Mouse (Mus musculus): Measurements from ENCODE around the gene Ube2f. TPM values are rescaled to one million over a fixed set of nuclear protein-coding genes. Genes with fewer than 3 reads are reported as not detected.

The Ube2f gene
- total RNA-seq, 2 experiments from 2014 or later = 49.6 to 55.2 TPM

DNA sequence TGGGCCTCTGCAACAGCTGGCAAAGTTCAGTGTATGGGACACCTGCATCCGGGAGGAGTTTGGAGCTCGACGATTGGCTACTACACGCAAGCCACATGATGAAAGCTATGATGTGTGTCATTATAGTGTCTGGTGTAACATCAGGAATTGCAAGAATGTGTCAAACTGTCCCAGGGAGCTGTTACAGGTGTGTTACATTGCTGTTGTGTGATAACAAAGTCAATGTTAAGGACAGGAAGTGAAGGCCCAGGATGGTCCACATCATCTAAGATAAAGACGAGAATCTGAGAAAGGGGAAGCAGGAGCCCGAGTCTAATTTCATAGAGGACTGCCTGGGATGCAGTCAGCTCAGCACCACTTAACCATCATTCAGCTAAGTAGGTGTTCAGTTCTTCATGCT lies 45.4 kb downstream of the Ube2f start:
- DNase-seq (ENCODE audit: low spot score in 2 of 2) = no peak

DNA sequence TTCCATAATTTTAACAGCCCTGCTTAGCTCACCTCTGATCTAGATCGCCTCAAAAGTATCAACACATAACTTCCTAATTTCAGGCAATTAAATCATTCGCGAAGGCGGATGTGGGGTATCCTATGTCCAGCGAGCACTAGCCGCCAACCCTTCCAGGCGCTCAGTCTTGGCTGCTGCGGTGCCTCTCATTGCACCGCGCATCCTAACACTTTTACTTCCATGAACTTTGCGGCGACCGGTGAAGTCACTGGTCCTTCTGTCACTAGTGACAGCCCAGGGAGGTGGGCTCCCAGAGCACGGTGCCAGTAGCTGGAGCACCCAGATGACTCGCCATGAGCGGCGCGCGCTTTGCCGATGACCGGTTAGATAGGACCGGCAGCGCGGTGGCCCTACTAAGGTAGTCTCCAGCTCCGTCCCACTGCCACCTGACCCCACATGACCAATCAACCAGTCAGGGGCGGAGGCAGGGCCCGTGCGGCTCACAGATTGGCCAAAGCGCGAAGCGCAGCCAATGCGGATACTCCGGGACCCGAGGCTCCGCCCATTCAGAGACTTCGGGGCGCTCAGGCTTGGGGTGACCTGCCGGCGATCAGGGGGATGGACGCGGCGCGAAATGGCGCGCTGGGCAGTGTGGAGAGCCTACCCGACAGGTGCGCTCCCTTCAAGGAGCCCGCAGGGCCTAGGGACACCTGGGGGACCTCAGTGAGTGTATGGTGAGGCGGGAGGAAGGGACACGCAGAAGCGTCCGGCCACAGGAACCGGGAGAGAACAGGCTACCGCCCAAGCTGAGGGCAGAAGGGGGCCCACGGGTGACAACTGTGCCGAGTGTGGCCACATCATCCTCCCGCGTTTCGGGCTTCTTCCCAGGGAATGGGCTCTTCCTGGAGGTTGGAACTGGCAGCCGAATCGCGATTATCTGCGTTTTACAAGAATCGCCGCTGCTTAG lies 48.0 kb downstream of the Ube2f start, which contains the start of gene Scly:
Gene Scly (plus strand): TSS at position 540 of the 946 bp plus-strand sequence.
- peak; percentile 90 to 94 for DNase-seq (ENCODE audit: low spot score in 2 of 2)

DNA sequence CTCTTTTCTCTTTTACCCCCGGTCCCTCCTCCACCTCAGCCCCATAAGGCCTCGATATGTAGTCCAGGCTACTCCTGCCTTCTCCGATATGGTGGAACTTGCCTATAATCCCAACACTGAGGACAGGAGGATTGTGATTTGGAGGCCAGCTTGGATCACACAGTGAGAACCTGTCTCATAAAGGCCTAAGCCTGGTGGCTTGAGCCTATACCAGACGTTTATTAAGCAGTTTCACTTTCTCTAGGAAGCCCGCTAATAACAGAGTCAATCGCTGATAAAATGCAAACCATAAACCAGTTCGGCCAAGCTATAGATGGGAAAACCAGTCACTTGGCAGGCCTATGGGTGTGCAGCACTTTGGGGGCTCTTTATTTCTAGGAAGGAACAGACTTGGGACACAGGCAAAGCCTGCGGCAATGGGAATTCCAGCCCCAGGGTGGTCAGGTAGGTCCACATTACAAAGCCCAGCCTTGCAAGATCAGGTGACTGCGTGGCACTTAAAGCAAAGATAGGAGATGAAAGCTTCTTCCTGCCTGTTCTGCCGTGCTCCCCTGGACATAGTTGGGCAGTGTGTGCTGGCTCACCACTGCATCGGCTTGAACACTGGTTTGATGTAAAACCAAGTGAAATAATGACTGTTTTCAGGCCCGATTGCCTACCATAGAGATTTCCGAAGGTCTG lies 49.1 kb downstream of the Ube2f start:
- no peak for DNase-seq (ENCODE audit: low spot score in 2 of 2)

DNA sequence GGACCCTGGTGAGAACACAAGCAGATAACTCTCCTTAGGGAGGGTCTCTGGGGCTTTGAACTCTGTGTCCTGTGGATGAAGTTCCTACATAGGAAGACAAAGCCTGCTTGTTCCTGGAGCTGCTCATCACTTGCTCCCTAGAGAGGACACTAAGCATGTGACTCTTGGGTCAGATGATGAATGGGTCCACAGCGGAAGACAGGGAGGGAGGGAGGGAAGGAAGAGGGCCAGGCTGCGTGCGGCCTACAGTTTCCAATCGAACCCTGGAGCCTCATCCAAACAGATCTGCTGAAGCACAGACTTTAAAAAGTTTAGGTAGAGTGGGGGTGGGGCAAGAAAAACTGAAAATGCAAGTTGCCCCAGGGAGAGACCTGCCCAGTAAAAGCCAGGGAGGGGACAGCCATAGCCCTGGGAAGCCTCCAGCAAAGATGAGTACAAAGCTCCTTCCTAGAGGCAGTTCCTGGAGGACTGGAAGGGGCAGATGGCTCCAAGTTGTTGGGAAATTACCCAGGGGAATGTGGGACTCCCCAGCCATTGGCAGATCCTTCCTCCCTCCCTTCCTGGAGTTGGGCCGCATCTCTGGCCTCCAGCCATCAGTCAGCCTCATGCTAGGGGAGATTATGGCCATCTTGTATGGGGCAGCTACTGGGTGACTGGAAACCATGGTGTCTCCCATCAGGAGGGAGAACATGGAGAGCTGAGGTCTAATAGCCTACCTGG lies 49.8 kb downstream of the Ube2f start:
- no peak for DNase-seq (ENCODE audit: low spot score in 2 of 2)

DNA sequence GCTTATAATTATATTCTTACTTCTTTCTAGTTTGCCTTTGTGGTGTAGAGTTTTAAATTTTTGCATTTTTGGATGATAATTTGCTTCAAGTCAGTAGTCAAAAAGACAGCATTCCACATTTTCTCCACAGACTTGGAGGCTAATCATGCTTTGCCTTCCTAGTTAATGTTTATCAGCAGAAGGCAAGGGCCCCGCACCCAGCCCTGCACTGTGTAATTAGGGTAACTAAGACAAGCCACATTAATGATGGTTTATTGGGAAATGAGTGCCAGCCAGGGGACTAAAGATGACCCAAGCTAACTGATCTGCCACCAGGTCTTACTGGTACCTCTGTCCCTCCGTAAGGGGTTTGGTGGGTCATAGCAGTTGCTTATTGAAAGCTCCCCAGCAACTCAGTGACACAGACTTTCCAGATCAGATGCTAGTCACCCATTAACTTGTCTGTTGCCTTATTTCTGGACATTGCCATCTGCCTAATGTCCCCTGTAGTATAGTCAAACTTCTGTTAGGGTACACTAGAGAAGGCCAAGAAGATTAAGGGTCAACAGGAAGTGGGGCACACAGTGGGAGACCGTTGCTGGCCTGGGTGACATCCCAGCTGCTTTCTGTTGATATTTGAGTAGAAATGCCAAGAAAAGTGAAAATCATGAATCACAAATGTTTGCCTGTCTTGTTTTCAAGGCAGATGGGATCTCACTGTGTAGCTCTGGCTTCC lies 51.3 kb downstream of the Ube2f start:
- DNase-seq (ENCODE audit: low spot score in 2 of 2) = no peak

DNA sequence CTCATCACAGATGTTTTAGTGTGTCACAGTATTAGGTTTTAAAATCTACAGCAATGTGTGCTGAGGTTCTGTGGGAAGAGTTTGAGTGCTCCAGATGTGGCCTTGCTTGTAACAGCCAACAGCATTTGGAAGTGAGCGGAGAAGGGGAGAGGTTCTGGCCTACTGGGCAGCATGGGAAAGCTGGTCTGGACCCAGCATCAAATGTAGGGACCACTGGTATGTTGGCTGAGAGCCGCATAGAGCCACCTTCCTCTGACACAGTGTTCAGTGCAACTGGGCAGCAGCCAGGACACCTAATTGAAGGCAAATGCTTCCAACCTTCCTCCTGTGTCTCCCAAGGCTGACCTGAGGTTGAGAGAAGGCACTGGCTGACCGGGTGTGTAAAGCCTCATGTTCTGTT lies 51.9 kb downstream of the Ube2f start:
- no peak for DNase-seq (ENCODE audit: low spot score in 2 of 2)

DNA sequence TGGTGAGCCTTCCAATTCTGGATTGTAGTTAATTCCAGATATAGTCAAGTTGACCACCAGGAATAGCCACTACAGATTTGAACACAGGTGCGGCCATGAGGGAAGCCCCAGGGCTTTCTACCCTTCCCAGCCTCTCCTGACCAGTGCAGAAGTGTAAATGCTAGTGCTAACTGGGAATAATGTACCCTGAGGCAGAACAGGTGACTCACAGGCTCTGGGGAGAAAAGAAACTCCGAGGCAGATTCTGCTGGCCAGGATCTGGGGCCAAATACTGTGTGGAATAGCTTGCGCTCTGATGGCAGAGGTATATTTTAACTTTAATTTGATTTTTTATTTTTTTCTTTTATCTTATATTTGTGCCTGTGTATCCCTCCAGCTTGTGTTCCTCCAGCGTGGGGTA lies 54.5 kb downstream of the Ube2f start:
- no peak for DNase-seq (ENCODE audit: low spot score in 2 of 2)

DNA sequence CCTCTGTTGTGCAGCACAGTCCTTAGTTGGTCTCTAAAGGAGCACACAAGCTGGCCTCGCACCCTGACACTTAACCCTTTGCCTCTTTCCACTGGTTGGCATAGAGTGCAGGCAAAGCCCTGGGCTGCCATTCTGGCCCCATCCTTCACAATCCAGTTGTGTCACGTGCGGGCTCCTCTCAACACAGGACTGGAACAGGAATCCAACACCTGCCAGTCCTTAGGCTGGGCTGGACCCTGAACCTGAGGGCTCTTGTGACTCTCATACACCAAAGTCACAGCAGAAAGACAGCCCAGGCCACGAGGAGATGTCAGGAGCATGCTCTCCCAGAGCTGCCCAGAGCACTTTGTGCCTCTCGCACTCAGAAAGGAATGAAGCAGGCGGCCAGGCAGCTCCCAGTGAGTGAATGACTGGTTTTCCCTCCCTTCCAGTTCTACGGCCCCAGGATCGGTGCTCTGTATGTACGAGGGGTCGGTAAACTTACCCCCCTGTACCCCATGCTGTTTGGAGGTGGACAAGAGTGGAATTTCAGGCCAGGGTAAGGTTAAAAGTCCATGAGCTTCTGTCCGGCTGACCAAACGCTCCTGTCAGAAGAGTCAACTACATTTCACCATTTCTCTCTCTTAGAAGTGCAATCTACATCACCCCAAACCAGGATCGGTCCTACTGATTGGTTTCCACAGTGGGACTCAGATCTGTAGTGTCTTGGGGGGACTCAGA lies 59.4 kb downstream of the Ube2f start:
- DNase-seq (ENCODE audit: low spot score in 2 of 2) = no peak

DNA sequence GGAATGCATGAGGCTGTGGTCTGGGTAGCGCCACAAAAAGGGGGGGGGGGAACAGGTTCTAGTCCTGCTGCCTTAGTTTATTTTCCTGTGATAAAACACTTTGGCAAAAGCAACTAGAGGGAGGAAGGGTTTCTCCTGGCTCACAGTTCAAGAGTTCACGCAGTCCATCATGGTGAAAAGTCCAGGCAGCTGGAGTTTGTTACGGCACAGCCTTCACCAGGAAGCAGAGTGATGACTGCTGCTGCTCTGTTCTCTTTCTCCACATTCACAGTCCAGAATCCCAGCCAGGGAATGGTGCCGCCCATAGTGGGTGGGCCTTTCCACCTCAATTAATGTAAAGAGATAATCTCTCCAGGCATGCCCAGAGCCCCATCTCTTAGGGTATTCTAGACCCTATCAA lies 62.2 kb downstream of the Ube2f start:
- DNase-seq (ENCODE audit: low spot score in 2 of 2) = no peak

DNA sequence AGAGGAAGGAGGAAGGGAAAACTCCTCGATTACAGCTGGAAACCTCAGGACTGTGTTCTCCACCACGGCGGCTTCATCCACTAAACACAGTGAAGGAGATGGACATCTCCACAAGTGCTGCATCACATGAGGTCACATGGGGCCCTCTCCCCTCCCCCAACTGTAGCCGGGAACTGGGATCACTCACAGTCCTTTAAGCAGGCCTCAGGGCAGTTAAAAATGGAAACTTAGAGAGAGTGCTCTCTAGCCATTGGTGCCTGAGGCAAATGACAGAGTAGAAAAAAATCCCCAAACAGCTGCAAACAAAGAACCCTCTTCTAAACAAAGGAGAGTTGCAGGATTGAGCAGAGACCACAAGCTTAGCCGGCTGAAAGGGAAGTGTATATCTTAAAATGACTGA lies 63.1 kb downstream of the Ube2f start:
- DNase-seq (ENCODE audit: low spot score in 2 of 2) = no peak

DNA sequence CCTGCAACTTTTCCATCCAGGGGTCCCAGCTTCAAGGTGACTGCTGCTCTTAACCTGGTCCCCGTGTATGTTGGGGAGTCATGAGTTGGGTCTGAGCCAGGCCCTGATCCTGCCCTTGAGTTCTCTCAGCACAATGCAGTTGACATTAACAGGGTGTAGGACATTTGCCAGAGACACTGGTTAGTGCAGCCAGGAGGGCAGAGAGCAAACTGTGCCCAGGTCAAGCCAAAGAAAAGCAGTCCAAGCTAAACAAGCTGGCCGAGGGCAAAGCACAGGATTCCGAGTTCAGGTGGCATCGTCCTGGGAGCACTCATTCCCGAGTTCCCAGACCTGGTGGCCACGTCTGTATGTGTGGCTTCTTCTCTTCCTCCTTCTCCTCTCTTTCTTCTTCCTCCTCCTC lies 67.6 kb downstream of the Ube2f start:
- no peak for DNase-seq (ENCODE audit: low spot score in 2 of 2)

DNA sequence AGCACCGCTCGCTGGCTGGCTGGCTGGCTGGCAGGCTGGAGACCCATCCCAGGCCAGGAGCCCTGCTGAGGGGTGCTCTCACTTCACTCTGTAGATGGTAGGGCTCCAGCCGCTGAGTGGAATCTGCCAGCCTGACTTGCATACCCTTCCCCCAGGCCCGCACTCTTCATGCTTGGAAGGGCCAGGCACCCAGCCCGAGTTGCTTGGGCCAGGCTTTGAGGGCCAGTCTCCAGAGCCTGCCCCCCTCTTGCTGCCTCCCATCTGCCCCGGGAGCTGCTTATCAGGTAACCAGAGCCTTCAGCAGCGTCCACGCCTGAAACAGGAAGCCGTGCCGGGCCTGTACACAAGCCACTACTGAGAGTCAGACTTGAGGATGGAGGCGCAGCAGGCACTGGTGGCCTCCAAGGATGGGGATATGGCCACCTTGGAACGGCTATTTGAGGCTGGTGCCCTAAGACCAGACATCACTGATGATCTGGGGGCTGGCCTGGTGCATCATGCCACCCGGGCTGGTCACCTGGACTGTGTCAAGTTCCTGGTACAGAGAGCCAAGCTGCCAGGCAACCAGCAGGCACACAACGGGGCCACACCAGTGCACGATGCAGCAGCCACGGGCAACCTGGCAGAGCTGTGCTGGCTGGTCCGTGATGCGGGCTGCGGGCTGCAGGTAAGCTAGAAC lies 71.8 kb downstream of the Ube2f start, which contains the start of gene Espnl:
Gene Espnl (plus strand): TSS at position 316 of the 679 bp plus-strand sequence.
- peak in 1 of 2 experiments; percentile 42 for DNase-seq (ENCODE audit: low spot score in 2 of 2)

DNA sequence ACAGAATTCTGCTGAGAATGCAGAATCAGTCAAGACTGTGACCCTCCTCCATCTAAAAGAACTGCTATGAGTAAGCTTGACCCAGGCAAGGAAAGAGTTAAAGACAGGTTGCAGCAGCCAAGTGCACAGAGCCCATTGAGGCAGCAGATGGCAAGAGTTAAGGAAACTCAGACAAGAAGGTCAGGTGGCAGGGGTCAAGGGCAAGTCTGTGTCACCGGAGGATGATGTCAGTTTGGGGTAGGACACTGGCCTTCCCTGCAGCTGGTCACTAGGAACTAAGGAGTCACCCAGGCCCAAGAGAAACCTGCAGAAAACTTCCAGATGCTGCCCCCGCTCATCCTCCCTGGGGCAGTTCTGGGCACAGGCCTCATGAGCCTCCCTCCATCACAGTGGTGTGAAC lies 74.5 kb downstream of the Ube2f start:
- DNase-seq (ENCODE audit: low spot score in 2 of 2) = no peak

DNA sequence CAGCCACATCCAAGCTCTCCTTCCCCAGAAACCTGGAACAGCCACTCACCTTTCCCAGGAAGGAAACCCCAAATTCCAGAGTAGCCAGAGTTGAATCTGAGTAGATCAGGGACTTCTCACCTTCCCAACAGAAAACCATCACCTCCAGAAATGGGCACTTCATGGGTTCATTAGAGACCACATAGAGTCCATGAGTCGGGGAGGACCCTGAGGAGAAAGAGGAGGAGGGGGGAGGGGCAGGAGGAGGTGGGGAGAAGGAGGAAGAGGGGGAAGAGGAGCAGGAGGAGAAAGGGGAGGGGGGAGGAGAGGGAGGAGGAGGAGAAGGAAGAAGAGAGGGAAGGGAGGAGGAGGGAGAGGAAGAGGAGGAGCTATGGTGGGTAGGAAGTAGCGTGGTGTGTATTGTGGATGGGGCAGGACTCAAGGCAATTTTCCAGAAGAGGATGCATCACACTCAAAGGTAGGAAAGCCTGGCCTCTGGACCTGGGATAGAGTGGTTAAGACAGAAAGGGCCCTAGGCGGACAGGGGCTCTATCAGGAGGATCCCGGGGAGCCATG lies 75.5 kb downstream of the Ube2f start:
- no peak for DNase-seq (ENCODE audit: low spot score in 2 of 2)

DNA sequence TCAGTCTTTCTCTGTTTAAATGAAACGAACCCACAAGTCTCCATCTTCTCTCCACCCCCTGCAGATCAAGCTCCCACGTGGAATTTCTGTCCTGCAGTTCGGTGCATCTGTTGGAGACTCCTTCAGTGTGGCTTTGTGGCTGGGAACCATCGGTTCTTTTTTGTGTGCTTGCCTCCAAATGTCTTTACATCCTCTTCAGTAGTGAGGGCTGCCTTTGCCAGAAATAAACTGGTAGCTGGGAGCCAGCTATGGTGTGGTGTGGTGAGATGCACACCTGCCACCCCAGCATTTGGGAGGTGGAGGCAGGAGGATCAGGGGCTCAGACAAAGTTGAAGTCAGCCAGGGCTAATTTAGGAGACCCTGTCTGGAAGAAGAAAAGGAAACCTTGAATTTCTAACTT lies 82.0 kb downstream of the Ube2f start:
- no peak for DNase-seq (ENCODE audit: low spot score in 2 of 2)

DNA sequence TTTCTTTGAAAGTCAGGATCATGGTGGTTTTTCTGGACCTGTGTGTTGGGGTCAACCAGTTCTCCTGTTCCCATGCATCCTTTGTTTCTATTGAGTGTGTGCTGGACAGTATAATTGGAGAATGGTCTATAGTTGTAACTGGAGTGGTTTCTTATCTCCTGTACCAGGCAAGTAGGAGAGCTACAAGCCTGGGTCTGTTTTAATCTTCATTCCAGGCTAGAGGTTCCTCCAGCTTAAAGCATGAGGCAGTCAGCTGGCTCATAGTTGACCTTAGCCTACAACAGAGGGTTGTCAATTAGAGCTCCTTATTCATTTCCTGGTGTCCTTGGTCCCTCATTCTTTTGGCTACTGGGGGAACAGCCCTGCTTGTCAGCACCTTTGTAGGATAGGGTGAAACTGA lies 83.5 kb downstream of the Ube2f start:
- DNase-seq (ENCODE audit: low spot score in 2 of 2) = no peak

DNA sequence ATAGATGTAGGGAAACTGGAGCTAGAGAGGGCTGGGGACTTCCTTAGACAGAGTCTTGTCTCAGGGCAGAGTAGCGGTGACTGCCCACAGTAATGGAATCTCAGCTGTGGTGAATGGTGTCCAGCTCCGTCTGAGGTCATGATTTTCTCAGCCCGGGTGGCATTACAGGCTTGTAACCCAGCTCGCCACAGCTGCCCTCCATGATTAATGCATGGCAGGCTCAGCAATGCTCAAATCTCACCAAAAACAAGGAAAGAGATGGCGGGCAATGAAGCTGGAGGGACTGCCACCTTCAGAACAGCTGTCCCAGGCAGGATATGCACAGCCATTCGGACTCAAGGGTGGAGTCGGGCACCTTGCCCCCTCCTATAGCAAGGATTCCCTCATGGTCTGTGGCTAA lies 87.3 kb downstream of the Ube2f start:
- no peak for DNase-seq (ENCODE audit: low spot score in 2 of 2)
